Mouse (Mus musculus): ENCODE measurements around the gene Trmt1. TPM values are rescaled to one million over a fixed set of nuclear protein-coding genes. Genes with fewer than 3 reads are reported as not detected.

Trmt1 gene
- polyA plus RNA-seq, 1 experiment from 2014 or later = 56.9 TPM

GRCm38 (mm10) chr8:84695140-84695539, 9.0 kb downstream of the Trmt1 start:
- no peak for DNase-seq
- Histone ChIP-seq H3K4me3 (replicated peaks; ENCODE audit: low read depth, low read length) (no peak overlapping the region), H3K36me3 (ENCODE audit: control insufficient read depth, insufficient read depth, low read length) (peaks cover 74% of the 10 kb centered on the region), H3K27ac (replicated peaks; ENCODE audit: low read depth, low read length) (no peak overlapping the region), H3K4me1 (ENCODE audit: control insufficient read depth, insufficient read depth, low read length) (peaks cover 2% of the 10 kb centered on the region), H3K9ac (replicated peaks; ENCODE audit: low read length) (no peak overlapping the region), H3K27me3 (ENCODE audit: control insufficient read depth, insufficient read depth, low read length) (no peaks in the 10 kb centered on the region), H3K9me3 (ENCODE audit: control insufficient read depth, low read length) (no peaks in the 10 kb centered on the region), H3K4me2 (ENCODE audit: low read length) (no peak overlapping the region)
- WGBS = 90% methylated on average over 6 of the region's 6 CpGs
- ATAC-seq (ENCODE audit: low FRiP score, low TSS enrichment) = no peak

DNA sequence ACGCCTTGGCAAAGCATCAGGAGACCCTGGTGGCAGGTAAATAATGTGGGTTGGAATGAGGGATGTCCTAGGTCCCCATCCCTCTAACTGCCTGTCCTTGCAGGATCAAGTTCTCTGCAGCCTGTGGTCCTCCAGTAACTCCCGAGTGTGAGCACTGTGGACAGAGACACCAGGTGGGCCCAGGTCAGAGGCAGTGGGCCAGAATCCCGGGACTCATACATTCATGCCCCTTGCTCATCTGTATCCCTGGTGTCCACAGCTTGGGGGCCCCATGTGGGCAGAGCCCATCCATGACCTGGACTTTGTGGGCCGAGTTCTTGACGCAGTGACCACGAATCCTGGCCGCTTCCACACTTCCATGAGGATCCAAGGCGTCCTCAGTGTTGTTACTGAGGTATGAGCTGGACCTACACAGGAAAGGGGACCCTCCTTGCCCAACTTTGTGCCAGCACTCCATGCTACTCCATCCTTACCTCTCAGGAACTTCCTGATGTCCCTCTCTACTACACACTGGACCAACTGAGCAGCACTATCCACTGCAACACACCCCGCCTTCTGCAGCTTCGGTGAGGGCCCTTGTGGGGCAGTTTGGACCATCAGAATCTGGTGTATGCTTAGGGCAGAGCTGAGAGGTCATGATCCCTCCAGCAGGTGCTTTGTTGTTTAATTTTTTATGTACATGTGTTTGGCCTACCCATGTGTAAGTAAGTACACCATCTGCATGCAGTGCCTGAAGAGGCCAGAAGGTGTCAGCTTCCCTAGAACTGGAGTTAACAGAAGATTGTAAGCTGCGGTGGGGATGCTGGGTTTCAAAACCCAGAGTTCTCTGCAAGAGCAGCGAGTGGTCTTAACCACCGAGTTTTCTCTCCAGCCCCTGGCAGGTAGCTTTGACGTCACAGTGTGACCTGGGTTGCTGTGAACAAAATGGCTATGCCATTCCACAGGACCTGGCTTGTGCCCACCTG, 11.3 kb downstream of the Trmt1 start:
- H3K4me1 ChIP-seq (ENCODE audit: control insufficient read depth, insufficient read depth, low read length) = no peaks in the 10 kb centered on the region
- H3K27me3 ChIP-seq (ENCODE audit: control insufficient read depth, insufficient read depth, low read length) = peaks cover 14% of the 10 kb centered on the region
- ATAC-seq (ENCODE audit: low FRiP score, low TSS enrichment) = no peak
- 88% methylated on average over 14 of the region's 14 CpGs for WGBS
- DNase-seq = peak; percentile 70
- no peak overlapping the region for H3K9ac ChIP-seq (replicated peaks; ENCODE audit: low read length)
- H3K27ac ChIP-seq (replicated peaks; ENCODE audit: low read depth, low read length) = no peak overlapping the region
- no peak overlapping the region for H3K4me2 ChIP-seq (ENCODE audit: low read length)
- H3K4me3 ChIP-seq (replicated peaks; ENCODE audit: low read depth, low read length) = no peak overlapping the region
- no peaks in the 10 kb centered on the region for H3K9me3 ChIP-seq (ENCODE audit: control insufficient read depth, low read length)
- peaks cover 64% of the 10 kb centered on the region for H3K36me3 ChIP-seq (ENCODE audit: control insufficient read depth, insufficient read depth, low read length)

GRCm38 (mm10) chr8:84698288-84698687, 12.2 kb downstream of the Trmt1 start:
- 98% methylated on average over 5 of the region's 5 CpGs for WGBS
- Histone ChIP-seq H3K4me1 (ENCODE audit: control insufficient read depth, insufficient read depth, low read length) (no peaks in the 10 kb centered on the region), H3K4me3 (replicated peaks; ENCODE audit: low read depth, low read length) (no peak overlapping the region), H3K9ac (replicated peaks; ENCODE audit: low read length) (no peak overlapping the region), H3K4me2 (ENCODE audit: low read length) (no peak overlapping the region), H3K9me3 (ENCODE audit: control insufficient read depth, low read length) (no peaks in the 10 kb centered on the region), H3K36me3 (ENCODE audit: control insufficient read depth, insufficient read depth, low read length) (peaks cover 56% of the 10 kb centered on the region), H3K27me3 (ENCODE audit: control insufficient read depth, insufficient read depth, low read length) (peaks cover 22% of the 10 kb centered on the region), H3K27ac (replicated peaks; ENCODE audit: low read depth, low read length) (no peak overlapping the region)
- ATAC-seq (ENCODE audit: low FRiP score, low TSS enrichment) (no peak), DNase-seq (no peak)

DNA sequence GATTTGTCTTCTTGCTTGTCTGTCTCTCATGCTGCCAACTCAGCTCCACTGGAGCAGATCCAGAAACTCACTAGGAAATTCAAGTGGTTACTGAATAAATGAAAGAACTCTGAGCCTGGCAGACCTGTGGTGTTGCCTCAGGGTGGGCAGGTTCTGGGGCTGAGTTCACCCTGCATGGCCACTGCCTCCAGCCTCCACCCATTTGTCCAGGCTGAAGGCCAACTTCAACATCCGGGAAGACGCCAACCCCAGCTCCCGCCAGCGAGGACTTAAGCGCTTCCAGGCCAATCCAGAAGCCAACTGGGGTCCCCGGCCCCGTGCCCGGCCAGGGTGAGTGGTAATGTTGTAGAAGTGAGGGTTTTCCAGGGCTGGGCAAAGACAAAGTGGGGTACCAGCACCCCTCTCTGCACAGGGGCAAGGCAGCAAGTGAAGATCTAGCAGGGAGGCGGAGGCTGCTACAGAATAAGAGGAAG, 12.9 kb downstream of the Trmt1 start:
- DNase-seq (no peak), ATAC-seq (ENCODE audit: low FRiP score, low TSS enrichment) (no peak)
- Histone ChIP-seq H3K9ac (replicated peaks; ENCODE audit: low read length) (no peak overlapping the region), H3K27ac (replicated peaks; ENCODE audit: low read depth, low read length) (0 out of 2 replicates have a peak overlapping the region, but pooled peaks have one; percentile 5), H3K4me3 (replicated peaks; ENCODE audit: low read depth, low read length) (no peak overlapping the region), H3K27me3 (ENCODE audit: control insufficient read depth, insufficient read depth, low read length) (peaks cover 28% of the 10 kb centered on the region), H3K36me3 (ENCODE audit: control insufficient read depth, insufficient read depth, low read length) (peaks cover 49% of the 10 kb centered on the region), H3K4me2 (ENCODE audit: low read length) (no peak overlapping the region), H3K4me1 (ENCODE audit: control insufficient read depth, insufficient read depth, low read length) (no peaks in the 10 kb centered on the region), H3K9me3 (ENCODE audit: control insufficient read depth, low read length) (no peaks in the 10 kb centered on the region)
- 92% methylated on average over 9 of the region's 9 CpGs for WGBS

DNA sequence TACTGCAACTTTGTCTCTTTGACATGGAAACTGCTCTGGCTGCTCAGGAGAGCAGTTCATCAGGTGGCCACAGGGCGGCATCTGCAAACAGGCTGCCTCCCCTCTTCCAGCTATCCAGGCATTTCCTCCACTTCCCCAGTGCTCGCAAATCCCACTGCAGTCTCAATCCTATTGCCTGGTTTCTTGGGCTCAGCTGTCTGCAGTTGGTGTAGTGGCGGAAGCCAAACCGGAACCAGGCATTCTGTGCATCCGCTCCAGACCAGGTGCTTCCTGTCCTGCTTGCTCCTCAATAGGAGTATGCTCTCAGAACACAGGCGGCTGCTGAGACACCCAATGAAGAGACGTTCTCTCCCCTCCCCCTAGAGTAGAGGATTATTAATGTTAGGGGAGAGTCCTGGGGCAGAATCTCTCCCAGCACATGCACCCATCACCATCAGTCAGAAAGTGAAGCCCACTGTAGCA, 13.8 kb downstream of the Trmt1 start:
- no peak overlapping the region for H3K9ac ChIP-seq (replicated peaks; ENCODE audit: low read length)
- H3K4me2 ChIP-seq (ENCODE audit: low read length) = no peak overlapping the region
- H3K4me3 ChIP-seq (replicated peaks; ENCODE audit: low read depth, low read length) = no peak overlapping the region
- DNase-seq (peak; percentile 76), ATAC-seq (ENCODE audit: low FRiP score, low TSS enrichment) (no peak)
- H3K9me3 ChIP-seq (ENCODE audit: control insufficient read depth, low read length) = no peaks in the 10 kb centered on the region
- H3K27me3 ChIP-seq (ENCODE audit: control insufficient read depth, insufficient read depth, low read length) = peaks cover 38% of the 10 kb centered on the region
- H3K27ac ChIP-seq (replicated peaks; ENCODE audit: low read depth, low read length) = no peak overlapping the region; the same call in 1 of the 2 replicates
- WGBS = 66% methylated on average over 7 of the region's 7 CpGs
- H3K36me3 ChIP-seq (ENCODE audit: control insufficient read depth, insufficient read depth, low read length) = peaks cover 45% of the 10 kb centered on the region
- no peaks in the 10 kb centered on the region for H3K4me1 ChIP-seq (ENCODE audit: control insufficient read depth, insufficient read depth, low read length)

GRCm38 (mm10) chr8:84700526-84700925, 14.4 kb downstream of the Trmt1 start:
- Histone ChIP-seq H3K27me3 (ENCODE audit: control insufficient read depth, insufficient read depth, low read length) (peaks cover 44% of the 10 kb centered on the region), H3K4me3 (replicated peaks; ENCODE audit: low read depth, low read length) (no peak overlapping the region), H3K4me1 (ENCODE audit: control insufficient read depth, insufficient read depth, low read length) (peaks cover 3% of the 10 kb centered on the region), H3K9ac (replicated peaks; ENCODE audit: low read length) (no peak overlapping the region), H3K27ac (replicated peaks; ENCODE audit: low read depth, low read length) (no peak overlapping the region), H3K9me3 (ENCODE audit: control insufficient read depth, low read length) (no peaks in the 10 kb centered on the region), H3K36me3 (ENCODE audit: control insufficient read depth, insufficient read depth, low read length) (peaks cover 39% of the 10 kb centered on the region), H3K4me2 (ENCODE audit: low read length) (no peak overlapping the region)
- 79% methylated on average over 5 of the region's 5 CpGs for WGBS
- DNase-seq (no peak), ATAC-seq (ENCODE audit: low FRiP score, low TSS enrichment) (no peak)

- WGBS = 13% methylated on average over 34 of the region's 34 CpGs
- 0 out of 2 replicates have a peak, but pooled peaks have one; percentile 10 for ATAC-seq (ENCODE audit: low FRiP score, low TSS enrichment)
- peak within 1 kb of the TSS; percentile 29; the same call in 1 of the 2 replicates for H3K4me2 ChIP-seq (ENCODE audit: low read length)
- H3K27me3 ChIP-seq (ENCODE audit: control insufficient read depth, insufficient read depth, low read length) = peaks cover 47% of the 10 kb centered on the region
- peak; percentile 60 for DNase-seq
- H3K27ac ChIP-seq (replicated peaks; ENCODE audit: low read depth, low read length) = peak within 1 kb of the TSS; percentile 20; the same call in 1 of the 2 replicates
- H3K4me3 ChIP-seq (replicated peaks; ENCODE audit: low read depth, low read length) = 0 out of 2 replicates have a peak within 1 kb of the TSS, but pooled peaks have one; percentile 3
- H3K9me3 ChIP-seq (ENCODE audit: control insufficient read depth, low read length) = no peaks in the 10 kb centered on the region
- peaks cover 38% of the 10 kb centered on the region for H3K36me3 ChIP-seq (ENCODE audit: control insufficient read depth, insufficient read depth, low read length)
- no peak within 1 kb of the TSS for H3K9ac ChIP-seq (replicated peaks; ENCODE audit: low read length)
- H3K4me1 ChIP-seq (ENCODE audit: control insufficient read depth, insufficient read depth, low read length) = peaks cover 5% of the 10 kb centered on the region
Observed at GRCm38 (mm10) chr8:84700941-84701911, 15.1 kb downstream of the Trmt1 start, which contains the start of gene Lyl1. Lyl1 (plus strand) TSS chr8:84701457.

DNA sequence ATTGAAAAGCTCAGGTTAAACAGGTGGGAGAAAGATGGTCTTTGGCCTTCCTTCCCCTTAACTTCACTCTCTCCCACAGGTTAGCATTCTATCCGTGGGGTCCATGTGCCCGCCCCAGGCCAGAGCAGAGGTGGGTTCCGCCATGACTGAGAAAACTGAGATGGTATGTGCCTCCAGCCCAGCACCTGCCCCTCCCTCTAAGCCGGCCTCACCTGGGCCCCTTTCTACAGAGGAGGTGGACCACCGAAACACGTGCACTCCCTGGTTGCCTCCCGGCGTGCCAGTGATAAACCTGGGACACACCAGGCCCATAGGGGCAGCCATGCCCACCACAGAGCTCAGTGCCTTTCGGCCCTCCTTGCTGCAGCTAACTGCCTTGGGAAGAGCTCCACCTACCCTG, 16.5 kb downstream of the Trmt1 start:
- Histone ChIP-seq H3K4me1 (ENCODE audit: control insufficient read depth, insufficient read depth, low read length) (peaks cover 10% of the 10 kb centered on the region), H3K36me3 (ENCODE audit: control insufficient read depth, insufficient read depth, low read length) (peaks cover 24% of the 10 kb centered on the region), H3K4me3 (replicated peaks; ENCODE audit: low read depth, low read length) (no peak overlapping the region), H3K9ac (replicated peaks; ENCODE audit: low read length) (no peak overlapping the region), H3K9me3 (ENCODE audit: control insufficient read depth, low read length) (no peaks in the 10 kb centered on the region), H3K4me2 (ENCODE audit: low read length) (peak overlapping the region; percentile 7; the same call in 1 of the 2 replicates), H3K27ac (replicated peaks; ENCODE audit: low read depth, low read length) (no peak overlapping the region), H3K27me3 (ENCODE audit: control insufficient read depth, insufficient read depth, low read length) (peaks cover 58% of the 10 kb centered on the region)
- ATAC-seq (ENCODE audit: low FRiP score, low TSS enrichment) = no peak
- no peak for DNase-seq
- 70% methylated on average over 9 of the region's 9 CpGs for WGBS
